Mouse (Mus musculus) limb, embryonic 13.5 days (tissue): Measurements from ENCODE around the gene Zfp775. TPM values are rescaled to one million over a fixed set of nuclear protein-coding genes. Genes with fewer than 3 reads are reported as not detected.

Experiments
- ATAC-seq: fragments of 200-750 bp; cut with Nextera tagmentation; 2 replicates; pipeline ENCODE4 v1.8.0; 2017; ENCODE audit warnings: low read depth, moderate number of reproducible peaks, moderate TSS enrichment; ENCODE audit not compliant: low FRiP score
- H3K27ac ChIP-seq: fragments of 300-500 bp; sonication (generic); 2 replicates; pipeline ENCODE4 v1.5.1; 2015; ENCODE audit warnings: inconsistent platforms, mild to moderate bottlenecking, moderate library complexity
- H3K27me3 ChIP-seq: fragments of 300-500 bp; sonication (generic); 2 replicates; pipeline ENCODE4 v1.6.1; 2015; ENCODE audit warnings: mild to moderate bottlenecking, inconsistent platforms
- H3K36me3 ChIP-seq: fragments of 300-500 bp; sonication (generic); 2 replicates; pipeline ENCODE4 v1.6.1; 2015; ENCODE audit warnings: inconsistent platforms, mild to moderate bottlenecking, moderate library complexity
- H3K4me1 ChIP-seq: fragments of 300-500 bp; sonication (generic); 2 replicates; pipeline ENCODE4 v1.6.1; 2015; ENCODE audit warnings: inconsistent platforms
- H3K4me2 ChIP-seq: fragments of 300-500 bp; sonication (generic); replicated peaks from 2 replicates; pipeline ENCODE4 v1.6.1; 2015; ENCODE audit warnings: inconsistent platforms, mild to moderate bottlenecking, moderate library complexity
- H3K4me3 ChIP-seq: fragments of 300-500 bp; sonication (generic); 2 replicates; pipeline ENCODE4 v1.5.1; 2015; ENCODE audit warnings: moderate library complexity, mild to moderate bottlenecking, inconsistent platforms
- H3K9ac ChIP-seq: fragments of 300-500 bp; sonication (generic); 2 replicates; pipeline ENCODE4 v1.6.1; 2015; ENCODE audit warnings: mild to moderate bottlenecking, inconsistent platforms
- H3K9me3 ChIP-seq: fragments of 300-500 bp; sonication (generic); 2 replicates; pipeline ENCODE4 v1.6.1; 2016; ENCODE audit warnings: inconsistent platforms
- WGBS: fragments of 180-500 bp; shearing (Covaris S2); methylation state at CpG from one replicate; pipeline ENCODE4 v1.1.7; 2015; 5-methylcytosine and 5-hydroxymethylcytosine counted together
- polyA plus RNA-seq: library from polyadenylated mRNA; unstranded; fragments of >200 nt; fragmentation: Nextera tagmentation; extraction: Ambion mirVana; gene quantifications from 2 replicates; pipeline ENCODE4 v1.2.1, GENCODE M21; 2015

Gene Zfp775
- polyA plus RNA-seq, 1 experiment from 2014 or later: 7.2 TPM

- Histone ChIP-seq H3K36me3 (peaks cover 30% of the 10 kb centered on the region), H3K27ac (no peak overlapping the region), H3K4me1 (peaks cover 39% of the 10 kb centered on the region), H3K9ac (no peak overlapping the region), H3K4me3 (no peak overlapping the region), H3K4me2 (no peak overlapping the region), H3K27me3 (no peaks in the 10 kb centered on the region), H3K9me3 (peaks cover 4% of the 10 kb centered on the region; the same call in 1 of the 2 replicates)
- ATAC-seq: no peak
- 90% methylated on average over 7 of the region's 8 CpGs for WGBS
These were observed 32.6 kb upstream of the Zfp775 start for GRCm38 (mm10) chr6:48569065-48569807.

GRCm38 (mm10) chr6:48572014-48572413 lies 29.8 kb upstream of the Zfp775 start:
- no peaks in the 10 kb centered on the region for H3K27me3 ChIP-seq
- H3K27ac ChIP-seq: peak overlapping the region; percentile 44; the same call in 1 of the 2 replicates
- peaks cover 25% of the 10 kb centered on the region for H3K4me1 ChIP-seq
- H3K9ac ChIP-seq: no peak overlapping the region
- no peak overlapping the region for H3K4me3 ChIP-seq
- peak overlapping the region; percentile 16; the same call in 1 of the 2 replicates for H3K4me2 ChIP-seq
- peaks cover 4% of the 10 kb centered on the region; the same call in 1 of the 2 replicates for H3K9me3 ChIP-seq
- 91% methylated on average over 5 of the region's 5 CpGs for WGBS
- no peak for ATAC-seq
- H3K36me3 ChIP-seq: peaks cover 21% of the 10 kb centered on the region

- H3K27ac ChIP-seq: peak within 1 kb of the TSS; percentile 44; the same call in 1 of the 2 replicates
- peaks cover 21% of the 10 kb centered on the region for H3K36me3 ChIP-seq
- peaks cover 4% of the 10 kb centered on the region; the same call in 1 of the 2 replicates for H3K9me3 ChIP-seq
- peak within 1 kb of the TSS; percentile 3; the same call in 1 of the 2 replicates for H3K4me3 ChIP-seq
- no peak within 1 kb of the TSS for H3K9ac ChIP-seq
- 0 out of 2 replicates have a peak, but pooled peaks have one; percentile 64 for ATAC-seq
- 17% methylated on average over 6 of the region's 6 CpGs for WGBS
- no peaks in the 10 kb centered on the region for H3K27me3 ChIP-seq
- peak within 1 kb of the TSS; percentile 16; the same call in 1 of the 2 replicates for H3K4me2 ChIP-seq
- peaks cover 25% of the 10 kb centered on the region for H3K4me1 ChIP-seq
These were observed 29.2 kb upstream of the Zfp775 start, which contains the start of gene Rarres2 for GRCm38 (mm10) chr6:48572572-48573061. Rarres2 (minus strand) TSS chr6:48572789.

- no peaks in the 10 kb centered on the region for H3K27me3 ChIP-seq
- peaks cover 20% of the 10 kb centered on the region for H3K4me1 ChIP-seq
- H3K4me2 ChIP-seq: no peak overlapping the region
- peaks cover 17% of the 10 kb centered on the region for H3K36me3 ChIP-seq
- H3K27ac ChIP-seq: 0 out of 2 replicates have a peak overlapping the region, but pooled peaks have one; percentile 28
- WGBS: 18% methylated on average over 10 of the region's 10 CpGs
- ATAC-seq: no peak
- peaks cover 4% of the 10 kb centered on the region; the same call in 1 of the 2 replicates for H3K9me3 ChIP-seq
- no peak overlapping the region for H3K9ac ChIP-seq
- no peak overlapping the region for H3K4me3 ChIP-seq
These were observed 28.6 kb upstream of the Zfp775 start for GRCm38 (mm10) chr6:48573280-48573679.

GRCm38 (mm10) chr6:48573981-48574380 lies 27.9 kb upstream of the Zfp775 start:
- H3K27me3 ChIP-seq: no peaks in the 10 kb centered on the region
- H3K27ac ChIP-seq: no peak overlapping the region

GRCm38 (mm10) chr6:48578736-48579135 lies 23.1 kb upstream of the Zfp775 start:
- H3K27ac ChIP-seq: no peak overlapping the region
- H3K27me3 ChIP-seq: no peaks in the 10 kb centered on the region
- no peaks in the 10 kb centered on the region for H3K36me3 ChIP-seq
- no peak for ATAC-seq
- H3K4me3 ChIP-seq: no peak overlapping the region
- no peak overlapping the region for H3K9ac ChIP-seq
- no peak overlapping the region for H3K4me2 ChIP-seq
- no peaks in the 10 kb centered on the region for H3K4me1 ChIP-seq
- no peaks in the 10 kb centered on the region for H3K9me3 ChIP-seq
- 51% methylated on average over 5 of the region's 5 CpGs for WGBS

More at GRCm38 (mm10) chr6:48573981-48574380, 27.9 kb upstream of the Zfp775 start:
- peaks cover 4% of the 10 kb centered on the region; the same call in 1 of the 2 replicates for H3K9me3 ChIP-seq
- no peak overlapping the region for H3K4me2 ChIP-seq
- H3K9ac ChIP-seq: no peak overlapping the region
- peaks cover 12% of the 10 kb centered on the region for H3K36me3 ChIP-seq
- H3K4me1 ChIP-seq: peaks cover 15% of the 10 kb centered on the region
- ATAC-seq: no peak
- 61% methylated on average over 3 of the region's 3 CpGs for WGBS
- no peak overlapping the region for H3K4me3 ChIP-seq

GRCm38 (mm10) chr6:48579215-48579648 lies 22.6 kb upstream of the Zfp775 start:
- no peak for ATAC-seq
- Histone ChIP-seq H3K36me3 (no peaks in the 10 kb centered on the region), H3K27ac (no peak overlapping the region), H3K4me2 (no peak overlapping the region), H3K9me3 (no peaks in the 10 kb centered on the region), H3K9ac (no peak overlapping the region), H3K4me1 (no peaks in the 10 kb centered on the region), H3K27me3 (no peaks in the 10 kb centered on the region), H3K4me3 (no peak overlapping the region)
- WGBS: 37% methylated on average over 5 of the region's 5 CpGs

- H3K27me3 ChIP-seq: no peaks in the 10 kb centered on the region
- no peaks in the 10 kb centered on the region for H3K4me1 ChIP-seq
- 50% methylated on average over 3 of the region's 3 CpGs for WGBS
- no peak overlapping the region for H3K4me2 ChIP-seq
- no peaks in the 10 kb centered on the region for H3K9me3 ChIP-seq
- no peak overlapping the region for H3K27ac ChIP-seq
- H3K9ac ChIP-seq: no peak overlapping the region
- no peak for ATAC-seq
- no peak overlapping the region for H3K4me3 ChIP-seq
- no peaks in the 10 kb centered on the region for H3K36me3 ChIP-seq
These were observed 20.6 kb upstream of the Zfp775 start for GRCm38 (mm10) chr6:48581257-48581656.

- H3K27ac ChIP-seq: no peak overlapping the region
- H3K27me3 ChIP-seq: no peaks in the 10 kb centered on the region
- WGBS: 80% methylated on average over 3 of the region's 3 CpGs
- H3K4me3 ChIP-seq: no peak overlapping the region
- no peak overlapping the region for H3K4me2 ChIP-seq
- H3K9ac ChIP-seq: no peak overlapping the region
- no peaks in the 10 kb centered on the region for H3K9me3 ChIP-seq
- ATAC-seq: no peak
- H3K36me3 ChIP-seq: no peaks in the 10 kb centered on the region
- H3K4me1 ChIP-seq: no peaks in the 10 kb centered on the region
These were observed 19.8 kb upstream of the Zfp775 start for GRCm38 (mm10) chr6:48582037-48582436.

GRCm38 (mm10) chr6:48589194-48589750 lies 12.6 kb upstream of the Zfp775 start, which contains the start of gene Gm45021:
Gm45021 (plus strand) TSS chr6:48589610.
- no peak within 1 kb of the TSS for H3K4me2 ChIP-seq
- WGBS: 42% methylated on average over 6 of the region's 6 CpGs
- H3K4me3 ChIP-seq: no peak within 1 kb of the TSS
- no peaks in the 10 kb centered on the region for H3K9me3 ChIP-seq
- ATAC-seq: no peak
- H3K36me3 ChIP-seq: no peaks in the 10 kb centered on the region
- H3K4me1 ChIP-seq: peaks cover 10% of the 10 kb centered on the region
- H3K9ac ChIP-seq: 0 out of 2 replicates have a peak within 1 kb of the TSS, but pooled peaks have one; percentile 39
- H3K27me3 ChIP-seq: no peaks in the 10 kb centered on the region
- H3K27ac ChIP-seq: peak within 1 kb of the TSS; percentile 28; the same call in 1 of the 2 replicates

GRCm38 (mm10) chr6:48591221-48591845 lies 10.5 kb upstream of the Zfp775 start:
- peaks cover 7% of the 10 kb centered on the region for H3K9me3 ChIP-seq
- WGBS: 91% methylated on average over 3 of the region's 3 CpGs
- H3K4me2 ChIP-seq: no peak overlapping the region
- no peak for ATAC-seq
- H3K27me3 ChIP-seq: no peaks in the 10 kb centered on the region
- H3K36me3 ChIP-seq: peaks cover 12% of the 10 kb centered on the region
- H3K4me1 ChIP-seq: peaks cover 20% of the 10 kb centered on the region
- H3K4me3 ChIP-seq: no peak overlapping the region
- H3K9ac ChIP-seq: no peak overlapping the region
- H3K27ac ChIP-seq: no peak overlapping the region

- Histone ChIP-seq H3K27me3 (no peaks in the 10 kb centered on the region), H3K4me2 (no peak overlapping the region), H3K27ac (no peak overlapping the region), H3K4me1 (peaks cover 20% of the 10 kb centered on the region), H3K36me3 (peaks cover 17% of the 10 kb centered on the region), H3K4me3 (no peak overlapping the region), H3K9me3 (peaks cover 12% of the 10 kb centered on the region), H3K9ac (no peak overlapping the region)
- ATAC-seq: no peak
- WGBS: 87% methylated on average over 6 of the region's 6 CpGs
These were observed 10.0 kb upstream of the Zfp775 start for GRCm38 (mm10) chr6:48591871-48592270.
